26 mouse cellular contexts compared by ENCODE assay signal in the genomic region with DNA sequence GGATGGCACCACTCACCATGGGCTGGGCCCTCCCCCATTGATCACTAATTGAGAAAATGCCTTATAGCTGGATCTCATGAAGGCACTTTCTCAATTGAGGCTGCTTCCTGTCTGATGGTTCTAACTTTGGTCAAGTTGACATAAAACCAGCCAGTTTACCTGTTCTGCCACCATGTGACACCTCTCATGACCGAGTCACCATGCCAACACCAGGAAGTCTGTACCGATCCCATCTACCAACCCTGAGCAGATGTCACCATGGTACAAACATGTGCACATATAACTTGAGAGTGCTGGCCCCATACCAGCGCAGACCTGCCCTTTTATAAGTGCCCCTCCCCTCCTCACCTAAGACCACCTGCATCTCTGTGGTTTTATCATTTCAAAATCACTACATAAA. TPM values are rescaled to one million over a fixed set of nuclear protein-coding genes. Genes with fewer than 3 reads are reported as not detected.
"Had no signal": no experiment of that assay in that cellular context is flagged by ENCODE, and none has a peak within 500 bp of the region (broad histone marks: within the 10 kb centered on the region; RNA-seq: fewer than 3 reads in every experiment).

No protein-coding gene starts in this region.

- DNase-seq: lung, adult 18-20 months; lung, embryonic 14.5 days; lung, postnatal 10 days; lung, postnatal 4 days; midbrain, embryonic 14.5 days; retina, postnatal 1 day; right cerebral cortex, adult 18-20 months; right cerebral cortex, postnatal 25 days; right cerebral cortex, postnatal 4 days; spleen, adult 18-20 months; thymus, adult 18-20 months; thymus, postnatal 14 days; thymus, postnatal 36 days had no signal

- H3K27me3 ChIP-seq: midbrain, embryonic 12.5 days; neural tube, embryonic 13.5 days; neural tube, embryonic 15.5 days had no signal

- H3K36me3 ChIP-seq: midbrain, embryonic 10.5 days; midbrain, embryonic 12.5 days; neural tube, embryonic 13.5 days; neural tube, embryonic 15.5 days had no signal

- H3K4me3 ChIP-seq: midbrain, embryonic 10.5 days; midbrain, embryonic 12.5 days; myocyte; neural tube, embryonic 13.5 days; neural tube, embryonic 15.5 days had no signal

- H3K4me1 ChIP-seq: midbrain, embryonic 10.5 days; midbrain, embryonic 12.5 days; neural tube, embryonic 13.5 days; neural tube, embryonic 15.5 days had no signal

- H3K27ac ChIP-seq: midbrain, embryonic 10.5 days; midbrain, embryonic 12.5 days; neural tube, embryonic 13.5 days; neural tube, embryonic 15.5 days had no signal

RNA-seq across cellular contexts. Expression of gene Zdhhc25, which starts 2.4 kb away (rescaled TPM):
- polyA plus RNA-seq: liver, embryonic 16.5 days; lung, embryonic 14.5 days; lung, embryonic 16.5 days; midbrain, embryonic 10.5 days; midbrain, embryonic 12.5 days; midbrain, embryonic 14.5 days; midbrain, embryonic 16.5 days; neural tube, embryonic 11.5 days; neural tube, embryonic 13.5 days; neural tube, embryonic 15.5 days; small intestine, adult 2 months; stomach, embryonic 14.5 days; stomach, embryonic 16.5 days; thymus, postnatal 0 days had no signal
